Mouse (Mus musculus): ENCODE measurements around the gene Stx4a. TPM values are rescaled to one million over a fixed set of nuclear protein-coding genes. Genes with fewer than 3 reads are reported as not detected.

The Stx4a gene
- polyA plus RNA-seq, 2 experiments = 41.0 to 147 TPM

GRCm38 (mm10) chr7:127840886-127841285 lies 16.8 kb downstream of the Stx4a start:
- no peak for DNase-seq (ENCODE audit: low spot score)
- Histone ChIP-seq H3K4me2 (replicated peaks; ENCODE audit: low read depth, low read length, severe bottlenecking) (peak overlapping the region; percentile 93), H3K9me3 (ENCODE audit: control insufficient read depth, low read length) (no peaks in the 10 kb centered on the region), H3K4me3 (replicated peaks; ENCODE audit: low read length) (peak overlapping the region; percentile 75), H3K36me3 (ENCODE audit: control insufficient read depth, insufficient read depth, low read length) (peaks cover 20% of the 10 kb centered on the region; the same call in 1 of the 2 replicates), H3K27ac (replicated peaks; ENCODE audit: low read depth, low read length) (peak overlapping the region; percentile 90), H3K4me1 (ENCODE audit: control insufficient read depth, insufficient read depth, low read length) (0 out of 2 replicates have a peak, but pooled peaks cover 12% of the 10 kb centered on the region), H3K9ac (ENCODE audit: low read depth, low read length, severe bottlenecking) (peak overlapping the region; percentile 69), H3K27me3 (ENCODE audit: control insufficient read depth, insufficient read depth, low read length) (no peaks in the 10 kb centered on the region)
- peak; percentile 6 for ATAC-seq (ENCODE audit: low FRiP score, low read depth)
- WGBS = 4% methylated on average over 15 of the region's 15 CpGs
- no peak for TF ChIP-seq POLR2A (IDR thresholded peaks at IDR 0.05; ENCODE audit: borderline replicate concordance, extremely low read depth, insufficient read depth, insufficient read length)

- Histone ChIP-seq H3K36me3 (ENCODE audit: control insufficient read depth, insufficient read depth, low read length) (peaks cover 26% of the 10 kb centered on the region; the same call in 1 of the 2 replicates), H3K4me1 (ENCODE audit: control insufficient read depth, insufficient read depth, low read length) (0 out of 2 replicates have a peak, but pooled peaks cover 12% of the 10 kb centered on the region), H3K27me3 (ENCODE audit: control insufficient read depth, insufficient read depth, low read length) (no peaks in the 10 kb centered on the region), H3K4me3 (replicated peaks; ENCODE audit: low read length) (peak overlapping the region; percentile 75), H3K9me3 (ENCODE audit: control insufficient read depth, low read length) (no peaks in the 10 kb centered on the region), H3K9ac (ENCODE audit: low read depth, low read length, severe bottlenecking) (peak overlapping the region; percentile 69), H3K27ac (replicated peaks; ENCODE audit: low read depth, low read length) (peak overlapping the region; percentile 90), H3K4me2 (replicated peaks; ENCODE audit: low read depth, low read length, severe bottlenecking) (peak overlapping the region; percentile 93)
- TF ChIP-seq POLR2A (IDR thresholded peaks at IDR 0.05; ENCODE audit: borderline replicate concordance, extremely low read depth, insufficient read depth, insufficient read length) = no peak
- DNase-seq (ENCODE audit: low spot score) = peak; percentile 93
- 0% methylated on average over 33 of the region's 46 CpGs for WGBS
- ATAC-seq (ENCODE audit: low FRiP score, low read depth) = peak; percentile 92
Measured at GRCm38 (mm10) chr7:127841340-127842000, 17.4 kb downstream of the Stx4a start.

- 0 out of 2 replicates have a peak, but pooled peaks cover 12% of the 10 kb centered on the region for H3K4me1 ChIP-seq (ENCODE audit: control insufficient read depth, insufficient read depth, low read length)
- H3K36me3 ChIP-seq (ENCODE audit: control insufficient read depth, insufficient read depth, low read length) = peaks cover 31% of the 10 kb centered on the region; the same call in 1 of the 2 replicates
- under 1% methylated on average over 39 of the region's 40 CpGs for WGBS
- H3K27ac ChIP-seq (replicated peaks; ENCODE audit: low read depth, low read length) = peak overlapping the region; percentile 90
- TF ChIP-seq POLR2A (IDR thresholded peaks at IDR 0.05; ENCODE audit: borderline replicate concordance, extremely low read depth, insufficient read depth, insufficient read length) = no peak
- H3K4me2 ChIP-seq (replicated peaks; ENCODE audit: low read depth, low read length, severe bottlenecking) = peak overlapping the region; percentile 93
- peak; percentile 80 for DNase-seq (ENCODE audit: low spot score)
- peak overlapping the region; percentile 75 for H3K4me3 ChIP-seq (replicated peaks; ENCODE audit: low read length)
- H3K9me3 ChIP-seq (ENCODE audit: control insufficient read depth, low read length) = no peaks in the 10 kb centered on the region
- H3K9ac ChIP-seq (ENCODE audit: low read depth, low read length, severe bottlenecking) = peak overlapping the region; percentile 69
- H3K27me3 ChIP-seq (ENCODE audit: control insufficient read depth, insufficient read depth, low read length) = no peaks in the 10 kb centered on the region
- ATAC-seq (ENCODE audit: low FRiP score, low read depth) = peak; percentile 58
Measured at GRCm38 (mm10) chr7:127842001-127842718, 18.1 kb downstream of the Stx4a start.

GRCm38 (mm10) chr7:127849973-127850875 lies 26.1 kb downstream of the Stx4a start:
- H3K4me3 ChIP-seq (replicated peaks; ENCODE audit: low read length) = no peak overlapping the region
- TF ChIP-seq POLR2A (IDR thresholded peaks at IDR 0.05; ENCODE audit: borderline replicate concordance, extremely low read depth, insufficient read depth, insufficient read length) = no peak
- no peaks in the 10 kb centered on the region for H3K9me3 ChIP-seq (ENCODE audit: control insufficient read depth, low read length)
- peaks cover 23% of the 10 kb centered on the region; the same call in 1 of the 2 replicates for H3K36me3 ChIP-seq (ENCODE audit: control insufficient read depth, insufficient read depth, low read length)
- ATAC-seq (ENCODE audit: low FRiP score, low read depth) (0 out of 2 replicates have a peak, but pooled peaks have one; percentile 26), DNase-seq (ENCODE audit: low spot score) (no peak)
- 76% methylated on average over 6 of the region's 6 CpGs for WGBS
- no peaks in the 10 kb centered on the region for H3K4me1 ChIP-seq (ENCODE audit: control insufficient read depth, insufficient read depth, low read length)
- no peak overlapping the region for H3K9ac ChIP-seq (ENCODE audit: low read depth, low read length, severe bottlenecking)
- no peaks in the 10 kb centered on the region for H3K27me3 ChIP-seq (ENCODE audit: control insufficient read depth, insufficient read depth, low read length)
- no peak overlapping the region for H3K27ac ChIP-seq (replicated peaks; ENCODE audit: low read depth, low read length)
- H3K4me2 ChIP-seq (replicated peaks; ENCODE audit: low read depth, low read length, severe bottlenecking) = no peak overlapping the region

Data from limb, embryonic 14.5 days (tissue).